Mouse (Mus musculus) embryonic facial prominence, embryonic 15.5 days (tissue): ENCODE data around the gene 4930562C15Rik. TPM values are rescaled to one million over a fixed set of nuclear protein-coding genes. Genes with fewer than 3 reads are reported as not detected.

Source experiments
- ATAC-seq: fragments of 200-750 bp; cut with Nextera tagmentation; 2 replicates; pipeline ENCODE4 v1.8.0; 2017; ENCODE audit warnings: low read depth, moderate TSS enrichment; ENCODE audit not compliant: insufficient number of reproducible peaks, low FRiP score, low TSS enrichment
- H3K27ac ChIP-seq: fragments of 300-500 bp; sonication (generic); replicated peaks from 2 replicates; pipeline ENCODE4 v1.5.1; 2015; ENCODE audit warnings: mild to moderate bottlenecking, inconsistent platforms
- H3K27me3 ChIP-seq: fragments of 300-500 bp; sonication (generic); 2 replicates; pipeline ENCODE4 v1.6.1; 2015; ENCODE audit warnings: inconsistent platforms
- H3K36me3 ChIP-seq: fragments of 300-500 bp; sonication (generic); 2 replicates; pipeline ENCODE4 v1.6.1; 2015; ENCODE audit warnings: mild to moderate bottlenecking, inconsistent platforms
- H3K4me1 ChIP-seq: fragments of 300-500 bp; sonication (generic); 2 replicates; pipeline ENCODE4 v1.6.1; 2015; ENCODE audit warnings: inconsistent platforms
- H3K4me2 ChIP-seq: fragments of 300-500 bp; sonication (generic); replicated peaks from 2 replicates; pipeline ENCODE4 v1.6.1; 2015; ENCODE audit warnings: mild to moderate bottlenecking, inconsistent platforms
- H3K4me3 ChIP-seq: fragments of 300-500 bp; sonication (generic); replicated peaks from 2 replicates; pipeline ENCODE4 v1.5.1; 2015; ENCODE audit warnings: mild to moderate bottlenecking, inconsistent platforms
- H3K9ac ChIP-seq: fragments of 300-500 bp; sonication (generic); 2 replicates; pipeline ENCODE4 v1.6.1; 2015; ENCODE audit warnings: inconsistent platforms
- H3K9me3 ChIP-seq: fragments of 300-500 bp; sonication (generic); replicated peaks from 2 replicates; pipeline ENCODE4 v1.6.1; 2016; ENCODE audit warnings: inconsistent platforms
- WGBS: fragments of 180-500 bp; shearing (Covaris S2); methylation state at CpG from one replicate; pipeline ENCODE4 v1.1.7; 2015; 5-methylcytosine and 5-hydroxymethylcytosine counted together
- polyA plus RNA-seq: library from polyadenylated mRNA; unstranded; fragments of >200 nt; fragmentation: Nextera tagmentation; extraction: Ambion mirVana; gene quantifications from 2 replicates; pipeline ENCODE4 v1.2.1, GENCODE M21; 2015

Gene 4930562C15Rik
- polyA plus RNA-seq, 1 experiment from 2014 or later = 0.63 TPM

DNA sequence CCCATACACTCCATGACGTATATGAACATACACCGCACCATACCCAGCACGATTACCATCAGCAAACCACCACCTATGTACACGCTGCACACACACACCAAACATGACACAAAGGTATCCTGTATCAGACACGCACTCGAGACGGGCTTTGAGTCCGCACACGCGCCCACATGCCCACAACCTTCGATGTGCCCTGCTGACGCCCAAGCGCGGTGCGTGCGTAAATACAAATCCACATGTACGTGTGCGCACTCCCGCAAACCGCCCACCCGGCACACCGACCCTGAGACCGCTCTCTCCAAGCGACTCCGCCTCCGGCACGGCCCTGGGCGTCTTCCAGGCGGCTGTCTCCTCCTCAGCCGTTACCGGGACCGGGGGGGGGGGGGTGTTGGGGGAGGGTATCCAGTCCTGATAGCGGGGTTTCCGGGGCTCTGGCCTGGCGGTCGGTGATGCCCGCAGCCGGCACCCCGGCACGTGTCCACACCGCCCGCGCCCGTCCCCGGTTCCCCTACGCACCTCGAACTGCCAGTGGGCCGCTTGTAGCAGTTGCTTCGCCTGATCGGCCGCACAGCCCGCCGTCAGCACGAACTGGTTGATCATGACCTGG lies 44.0 kb downstream of the 4930562C15Rik start:
- 0% methylated on average over 54 of the region's 54 CpGs for WGBS
- Histone ChIP-seq H3K27me3 (no peaks in the 10 kb centered on the region), H3K9me3 (no peaks in the 10 kb centered on the region), H3K9ac (peak overlapping the region; percentile 74), H3K27ac (peak overlapping the region; percentile 100), H3K36me3 (peaks cover 24% of the 10 kb centered on the region), H3K4me3 (peak overlapping the region; percentile 87), H3K4me1 (peaks cover 48% of the 10 kb centered on the region), H3K4me2 (peak overlapping the region; percentile 71)
- ATAC-seq = peak; percentile 3; the same call in 1 of the 2 replicates

GRCm38 (mm10) chr16:4879708-4880124 lies 44.5 kb downstream of the 4930562C15Rik start:
- Histone ChIP-seq H3K36me3 (peaks cover 19% of the 10 kb centered on the region), H3K27ac (peak overlapping the region; percentile 100), H3K9me3 (no peaks in the 10 kb centered on the region), H3K27me3 (no peaks in the 10 kb centered on the region), H3K9ac (peak overlapping the region; percentile 74), H3K4me2 (peak overlapping the region; percentile 71), H3K4me1 (peaks cover 48% of the 10 kb centered on the region), H3K4me3 (peak overlapping the region; percentile 87)
- ATAC-seq = peak; percentile 83
- WGBS = under 1% methylated on average over 40 of the region's 40 CpGs

DNA sequence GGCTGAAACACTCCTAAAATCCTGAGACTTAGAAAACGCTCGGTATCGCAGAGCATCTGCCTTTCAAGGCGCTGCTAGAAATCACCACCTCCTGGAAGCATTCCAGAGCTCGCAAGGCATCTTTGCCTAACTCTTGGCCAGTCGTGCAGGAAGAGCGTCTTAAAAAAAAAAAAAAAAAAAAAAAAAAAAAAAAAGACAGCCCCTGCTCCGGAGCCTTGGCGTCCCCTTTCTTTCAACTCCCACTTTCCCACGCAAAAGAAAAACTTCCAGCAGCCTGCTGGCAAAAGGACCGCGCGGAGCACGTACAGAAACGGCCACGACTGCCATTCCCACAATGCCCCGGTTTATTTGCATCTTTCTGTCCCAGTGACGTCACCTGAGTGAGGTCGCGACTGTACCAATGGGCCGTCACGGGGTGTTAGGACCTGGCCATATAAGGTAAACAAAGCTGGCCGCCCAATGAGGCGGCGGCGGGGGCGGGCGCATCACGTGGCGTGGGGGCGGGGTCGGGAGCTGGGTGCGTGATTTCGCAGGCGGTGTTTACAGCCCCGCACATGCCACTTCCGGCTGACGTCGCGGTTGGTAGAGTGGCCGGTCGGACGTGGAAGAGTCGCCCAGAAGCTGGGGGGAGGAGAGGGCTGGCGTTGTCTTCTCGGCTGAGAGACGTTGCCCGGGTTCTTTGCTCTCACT lies 45.1 kb downstream of the 4930562C15Rik start, which contains the start of gene Ubald1:
TSS of gene Ubald1 (minus strand) at position 180 of the 690 bp plus-strand sequence.
- Histone ChIP-seq H3K36me3 (peaks cover 14% of the 10 kb centered on the region), H3K4me3 (peak within 1 kb of the TSS; percentile 87), H3K27ac (peak within 1 kb of the TSS; percentile 100), H3K9ac (peak within 1 kb of the TSS; percentile 79), H3K4me2 (peak within 1 kb of the TSS; percentile 71), H3K27me3 (no peaks in the 10 kb centered on the region), H3K4me1 (peaks cover 45% of the 10 kb centered on the region), H3K9me3 (no peaks in the 10 kb centered on the region)
- peak; percentile 91 for ATAC-seq
- under 1% methylated on average over 48 of the region's 48 CpGs for WGBS

DNA sequence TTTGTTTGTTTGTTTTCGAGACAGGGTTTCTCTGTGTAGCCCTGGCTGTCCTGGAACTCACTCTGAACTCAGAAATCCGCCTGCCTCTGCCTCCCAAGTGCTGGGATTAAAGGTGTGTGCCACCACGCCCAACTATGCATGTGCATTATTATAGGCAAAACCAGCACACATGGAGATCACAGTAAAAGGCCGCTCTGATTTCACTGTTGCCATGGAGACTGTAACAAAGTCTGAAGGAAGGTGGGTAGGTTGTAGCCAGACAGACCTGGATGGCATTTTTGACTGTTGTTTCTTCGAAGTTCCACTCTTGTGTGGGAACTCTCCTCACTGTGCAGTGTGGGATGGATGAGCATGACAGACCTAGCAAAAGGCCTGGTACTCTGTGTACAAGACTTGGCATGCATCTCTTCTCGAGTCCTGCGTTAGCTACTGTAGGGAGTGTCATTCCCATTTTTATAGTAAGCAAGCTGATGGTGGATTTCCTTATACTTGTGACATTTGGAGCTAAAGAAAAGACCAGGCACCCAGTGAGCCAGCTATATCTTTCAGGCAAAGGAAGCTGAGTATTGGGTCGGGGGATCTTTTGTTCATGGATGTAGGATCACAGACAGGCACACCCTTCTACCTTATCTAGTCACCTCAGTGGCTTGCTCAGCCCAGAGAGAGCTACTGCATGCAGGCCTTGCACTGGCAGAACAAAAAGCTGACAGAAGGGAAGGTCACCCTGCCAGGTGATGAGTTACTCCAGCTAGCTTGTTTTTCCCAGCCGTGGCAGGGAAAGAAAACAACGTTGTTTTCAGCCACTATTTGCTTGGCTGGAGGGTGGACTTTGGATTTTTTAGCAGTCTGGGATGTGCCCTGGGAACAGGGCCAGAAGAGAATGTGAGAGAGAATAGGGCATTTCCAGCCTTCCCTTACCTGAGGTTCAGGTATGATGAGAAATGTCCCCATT lies 46.5 kb downstream of the 4930562C15Rik start:
- H3K27ac ChIP-seq = peak overlapping the region; percentile 100
- peaks cover 31% of the 10 kb centered on the region for H3K4me1 ChIP-seq
- H3K36me3 ChIP-seq = 0 out of 2 replicates have a peak, but pooled peaks cover under 1% of the 10 kb centered on the region
- peak overlapping the region; percentile 71 for H3K4me2 ChIP-seq
- H3K9ac ChIP-seq = 0 out of 2 replicates have a peak overlapping the region, but pooled peaks have one; percentile 79
- no peak for ATAC-seq
- WGBS = 69% methylated on average over 10 of the region's 10 CpGs
- no peaks in the 10 kb centered on the region for H3K9me3 ChIP-seq
- no peaks in the 10 kb centered on the region for H3K27me3 ChIP-seq
- H3K4me3 ChIP-seq = peak overlapping the region; percentile 87

GRCm38 (mm10) chr16:4884930-4885329 lies 49.7 kb downstream of the 4930562C15Rik start:
- Histone ChIP-seq H3K9me3 (no peaks in the 10 kb centered on the region), H3K4me2 (no peak overlapping the region), H3K36me3 (no peaks in the 10 kb centered on the region), H3K4me1 (peaks cover 32% of the 10 kb centered on the region), H3K27ac (0 out of 2 replicates have a peak overlapping the region, but pooled peaks have one; percentile 90), H3K27me3 (no peaks in the 10 kb centered on the region), H3K9ac (no peak overlapping the region), H3K4me3 (0 out of 2 replicates have a peak overlapping the region, but pooled peaks have one; percentile 88)
- ATAC-seq = no peak
- WGBS = 90% methylated on average over 10 of the region's 10 CpGs

DNA sequence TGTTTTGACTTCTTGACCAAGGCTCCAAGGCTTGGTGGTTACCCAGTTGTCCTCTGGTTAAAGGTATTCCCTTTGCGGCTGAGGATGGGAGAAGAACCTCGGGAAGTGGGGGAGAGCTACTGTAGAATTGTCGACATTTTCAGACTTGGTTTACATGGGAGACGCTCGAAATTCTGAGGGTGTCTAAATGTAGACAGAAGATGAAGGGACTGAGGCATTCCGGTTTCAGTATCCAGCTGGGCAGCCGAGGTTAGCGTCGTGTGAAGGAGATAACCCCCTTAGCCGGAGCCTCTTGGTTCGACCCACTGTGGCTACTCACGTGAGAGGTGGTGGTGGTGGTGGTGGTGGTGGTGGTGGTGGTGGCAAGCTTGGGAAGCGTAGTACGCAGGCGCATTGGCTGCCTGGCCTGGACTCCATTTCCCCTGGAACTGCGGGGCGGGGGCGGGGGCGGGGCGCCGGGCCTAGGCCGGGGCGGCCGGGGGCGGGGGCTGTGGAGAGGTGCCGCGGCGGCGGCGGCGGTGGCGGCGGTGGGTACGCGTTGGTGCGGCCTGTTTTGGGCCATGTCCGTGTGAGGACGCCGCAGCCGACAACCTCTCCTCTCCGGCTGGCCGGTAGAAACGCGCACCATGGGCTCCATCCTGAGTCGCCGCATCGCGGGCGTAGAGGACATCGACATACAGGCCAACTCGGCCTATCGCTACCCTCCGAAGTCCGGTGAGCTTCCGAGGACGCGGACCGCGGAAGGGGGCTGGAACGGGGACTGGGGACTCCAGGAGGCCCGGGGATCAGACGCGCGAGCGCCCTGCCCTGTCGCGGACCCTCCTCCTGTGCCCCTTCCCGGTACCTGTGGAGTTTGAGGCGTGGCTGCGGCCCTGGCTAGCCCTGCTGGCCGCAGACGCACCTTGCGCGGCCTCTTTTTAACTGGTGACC lies 50.8 kb downstream of the 4930562C15Rik start, which contains the start of gene Mgrn1:
TSS of gene Mgrn1 (plus strand) at position 490 of the 930 bp plus-strand sequence.
- WGBS = 0% methylated on average over 64 of the region's 74 CpGs
- peaks cover 35% of the 10 kb centered on the region for H3K4me1 ChIP-seq
- no peaks in the 10 kb centered on the region for H3K27me3 ChIP-seq
- H3K4me3 ChIP-seq = peak within 1 kb of the TSS; percentile 88
- ATAC-seq = peak; percentile 88
- H3K9ac ChIP-seq = peak within 1 kb of the TSS; percentile 93
- no peaks in the 10 kb centered on the region for H3K9me3 ChIP-seq
- H3K36me3 ChIP-seq = peaks cover 2% of the 10 kb centered on the region; the same call in 1 of the 2 replicates
- H3K4me2 ChIP-seq = peak within 1 kb of the TSS; percentile 75
- peak within 1 kb of the TSS; percentile 90 for H3K27ac ChIP-seq

DNA sequence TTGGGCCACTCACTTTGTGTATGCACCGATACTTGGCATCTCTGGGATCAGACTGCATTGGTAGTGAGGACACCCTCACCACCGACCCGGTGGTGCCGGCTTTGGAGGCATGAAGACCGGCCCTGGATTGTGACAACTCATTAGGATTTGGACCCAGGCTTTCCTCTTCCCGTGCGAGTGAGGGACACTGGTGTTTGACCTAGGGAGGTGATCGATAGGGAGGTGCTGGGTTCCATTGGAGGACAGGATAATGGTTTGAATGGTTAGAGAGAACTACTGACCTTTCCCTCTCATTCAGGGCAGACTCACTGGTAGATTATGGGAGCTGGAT lies 51.4 kb downstream of the 4930562C15Rik start:
- under 1% methylated on average over 8 of the region's 8 CpGs for WGBS
- Histone ChIP-seq H3K27ac (peak overlapping the region; percentile 90), H3K36me3 (peaks cover 8% of the 10 kb centered on the region; the same call in 1 of the 2 replicates), H3K9ac (peak overlapping the region; percentile 93), H3K27me3 (no peaks in the 10 kb centered on the region), H3K4me1 (peaks cover 30% of the 10 kb centered on the region), H3K4me2 (peak overlapping the region; percentile 75), H3K4me3 (peak overlapping the region; percentile 88), H3K9me3 (no peaks in the 10 kb centered on the region)
- no peak for ATAC-seq

DNA sequence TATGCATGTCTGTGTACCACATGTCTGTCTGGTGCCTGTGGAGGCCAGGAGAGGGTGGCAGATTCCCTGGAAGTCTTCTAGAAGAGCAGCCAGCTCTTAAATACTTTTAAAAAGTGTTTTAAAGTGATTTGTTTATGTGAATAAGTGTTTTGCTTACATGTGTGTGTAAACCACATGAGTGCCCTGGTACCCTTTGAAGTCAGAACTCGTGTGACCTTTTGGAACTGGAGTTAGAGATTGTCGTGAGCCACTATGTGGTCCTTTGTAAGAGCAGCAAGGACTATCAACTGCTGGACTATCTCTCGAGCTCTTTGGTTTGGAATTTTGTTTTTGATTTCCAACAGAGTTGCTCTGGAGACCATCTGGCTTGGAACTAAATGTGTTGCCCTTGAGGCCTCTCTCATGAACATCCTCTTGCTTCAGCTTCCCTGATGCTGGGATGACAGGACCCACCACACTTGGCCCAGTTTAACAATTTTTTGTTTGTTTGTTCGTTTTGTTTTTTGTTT lies 55.0 kb downstream of the 4930562C15Rik start:
- no peak for ATAC-seq
- WGBS = 43% methylated on average over 4 of the region's 4 CpGs
- H3K27me3 ChIP-seq = no peaks in the 10 kb centered on the region
- no peak overlapping the region for H3K4me3 ChIP-seq
- H3K4me2 ChIP-seq = no peak overlapping the region
- peaks cover 11% of the 10 kb centered on the region; the same call in 1 of the 2 replicates for H3K36me3 ChIP-seq
- no peaks in the 10 kb centered on the region for H3K9me3 ChIP-seq
- H3K4me1 ChIP-seq = peaks cover 25% of the 10 kb centered on the region
- H3K9ac ChIP-seq = no peak overlapping the region
- H3K27ac ChIP-seq = no peak overlapping the region

DNA sequence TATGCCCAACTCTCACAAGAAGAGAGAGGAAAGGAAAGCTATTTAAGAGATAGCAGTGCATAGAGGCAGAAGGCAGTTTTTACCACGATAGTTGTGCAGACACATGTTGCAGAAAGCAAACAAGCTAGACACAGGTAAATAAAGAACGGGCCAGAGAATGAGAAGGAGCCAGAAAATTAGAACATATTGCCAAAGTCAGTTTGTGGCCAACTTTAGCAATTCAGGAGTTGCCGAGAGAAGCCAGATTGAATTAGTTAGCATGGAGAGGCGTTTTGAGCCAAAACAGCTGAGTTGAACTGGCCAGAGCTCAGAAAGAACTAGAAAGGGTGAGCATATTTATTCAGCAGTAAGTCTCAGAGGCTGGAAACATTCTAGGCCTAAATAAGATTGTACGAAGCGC lies 57.0 kb downstream of the 4930562C15Rik start:
- H3K4me1 ChIP-seq = peaks cover 27% of the 10 kb centered on the region
- H3K27me3 ChIP-seq = no peaks in the 10 kb centered on the region
- H3K4me2 ChIP-seq = no peak overlapping the region
- no peak overlapping the region for H3K9ac ChIP-seq
- no peak for ATAC-seq
- H3K4me3 ChIP-seq = no peak overlapping the region
- 58% methylated on average over 6 of the region's 6 CpGs for WGBS
- H3K27ac ChIP-seq = no peak overlapping the region; the same call in 1 of the 2 replicates
- no peaks in the 10 kb centered on the region for H3K9me3 ChIP-seq
- H3K36me3 ChIP-seq = peaks cover 11% of the 10 kb centered on the region; the same call in 1 of the 2 replicates
